In genomic region chr13:44077022-44077421, GRCm38 (mm10) we compare ENCODE assay signal across 29 mouse cellular contexts.
DNase-seq lines count a peak whose midpoint lies in the region; ATAC-seq lines count a peak whose summit lies in the region.
"Had no signal": no experiment of that assay in that cellular context is flagged by ENCODE, and none has a peak within 500 bp of the region (broad histone marks: within the 10 kb centered on the region; RNA-seq: fewer than 3 reads in every experiment).

No protein-coding gene starts in this region.

- H3K27ac ChIP-seq in intestine, embryonic 14.5 days (ENCODE audit: low read depth), result no peak overlapping the region
- H3K27ac ChIP-seq in intestine, embryonic 15.5 days, result no peak overlapping the region
- H3K27ac ChIP-seq: embryonic facial prominence, embryonic 13.5 days; embryonic facial prominence, embryonic 15.5 days; forebrain, embryonic 10.5 days; forebrain, embryonic 12.5 days had no signal

- H3K9me3 ChIP-seq in intestine, embryonic 14.5 days (ENCODE audit: control insufficient read depth, low read length), result 0 out of 2 replicates have a peak, but pooled peaks cover 3% of the 10 kb centered on the region
- no peaks in the 10 kb centered on the region for H3K9me3 ChIP-seq in intestine, embryonic 15.5 days
- H3K9me3 ChIP-seq: embryonic facial prominence, embryonic 13.5 days; embryonic facial prominence, embryonic 15.5 days; forebrain, embryonic 10.5 days; forebrain, embryonic 12.5 days; G1E had no signal

- no peaks in the 10 kb centered on the region for H3K27me3 ChIP-seq in intestine, embryonic 14.5 days (replicated peaks; ENCODE audit: control insufficient read depth, insufficient read depth, low read length)
- H3K27me3 ChIP-seq in intestine, embryonic 15.5 days (replicated peaks), result no peaks in the 10 kb centered on the region
- H3K27me3 ChIP-seq: CH12.LX; embryonic facial prominence, embryonic 13.5 days; embryonic facial prominence, embryonic 15.5 days; forebrain, embryonic 12.5 days had no signal

- DNase-seq in heart, adult 11 months, result peak; percentile 49
- DNase-seq in heart, adult 9 months (ENCODE audit: low spot score in 2 of 2), result no peak
- peak; percentile 1 for DNase-seq in intestine, embryonic 14.5 days (ENCODE audit: low spot score)
- DNase-seq in brain, adult 2 months (ENCODE audit: low read depth, low spot score), result peak; percentile 61
- no peak for DNase-seq in lung, postnatal 4 days
- DNase-seq: adrenal gland, adult 8-10 months; adrenal gland, postnatal 14 days; adrenal gland, postnatal 36 days; B cell, adult 2 months; cerebellum, adult 11 months; cerebellum, adult 18-20 months; cerebellum, adult 8-10 months; cerebellum, adult 9-11 months; cerebellum, postnatal 14 days; cerebellum, postnatal 36 days; embryo, embryonic 11 days had no signal

- no peak overlapping the region for H3K9ac ChIP-seq in intestine, embryonic 14.5 days (ENCODE audit: low read length)
- H3K9ac ChIP-seq in intestine, embryonic 15.5 days, result no peak overlapping the region
- H3K9ac ChIP-seq: embryonic facial prominence, embryonic 13.5 days; embryonic facial prominence, embryonic 15.5 days; forebrain, embryonic 12.5 days had no signal

- H3K4me3 ChIP-seq in intestine, embryonic 14.5 days (ENCODE audit: low read depth, low read length), result no peak overlapping the region
- H3K4me3 ChIP-seq in intestine, embryonic 15.5 days (replicated peaks), result no peak overlapping the region
- H3K4me3 ChIP-seq: embryonic facial prominence, embryonic 13.5 days; embryonic facial prominence, embryonic 15.5 days; erythroblast, embryonic 14.5 days; forebrain, embryonic 10.5 days; forebrain, embryonic 12.5 days had no signal

- H3K36me3 ChIP-seq in intestine, embryonic 14.5 days (ENCODE audit: control insufficient read depth, insufficient read depth, low read length), result no peaks in the 10 kb centered on the region
- H3K36me3 ChIP-seq in intestine, embryonic 15.5 days, result no peaks in the 10 kb centered on the region
- H3K36me3 ChIP-seq: embryonic facial prominence, embryonic 13.5 days; embryonic facial prominence, embryonic 15.5 days; forebrain, embryonic 10.5 days; forebrain, embryonic 12.5 days; G1E had no signal

- no peaks in the 10 kb centered on the region for H3K4me1 ChIP-seq in intestine, embryonic 14.5 days (replicated peaks; ENCODE audit: control insufficient read depth, insufficient read depth, low read length)
- no peaks in the 10 kb centered on the region for H3K4me1 ChIP-seq in intestine, embryonic 15.5 days (replicated peaks)
- H3K4me1 ChIP-seq: forebrain, embryonic 10.5 days; forebrain, embryonic 12.5 days had no signal

- no peak for ATAC-seq in intestine, embryonic 14.5 days (replicated peaks; ENCODE audit: low FRiP score, low TSS enrichment, low read depth)
- ATAC-seq in intestine, embryonic 15.5 days, result no peak
- ATAC-seq: activated CD4-positive, CD25-positive, alpha-beta regulatory T cell, adult 4 months; CD4-positive, CD25-positive, alpha-beta regulatory T cell, adult 4 months; forebrain, embryonic 14.5 days; forebrain, embryonic 16.5 days; Patski had no signal

- H3K4me2 ChIP-seq in intestine, embryonic 14.5 days (ENCODE audit: low read length), result no peak overlapping the region
- H3K4me2 ChIP-seq in intestine, embryonic 15.5 days (replicated peaks), result no peak overlapping the region
- H3K4me2 ChIP-seq: embryonic facial prominence, embryonic 13.5 days; embryonic facial prominence, embryonic 15.5 days; forebrain, embryonic 12.5 days had no signal

- WGBS in intestine, embryonic 14.5 days, result 88% methylated on average over 10 of the region's 10 CpGs
- WGBS in intestine, embryonic 15.5 days, result 89% methylated on average over 10 of the region's 10 CpGs

Comparison
In these comparisons a context has a peak if more than half of its experiments do, and no peak if none do; other contexts are left out.
1. DNase-seq: peak in heart, adult 11 months (single experiment), intestine, embryonic 14.5 days (single experiment) and brain, adult 2 months (single experiment); none in heart, adult 9 months (0 of 2) and lung, postnatal 4 days (0 of 2).